Mouse (Mus musculus): ENCODE measurements around the gene 4930523C07Rik. TPM values are rescaled to one million over a fixed set of nuclear protein-coding genes. Genes with fewer than 3 reads are reported as not detected.

4930523C07Rik gene
- polyA plus RNA-seq, 1 experiment from 2014 or later: 19.1 TPM

DNA sequence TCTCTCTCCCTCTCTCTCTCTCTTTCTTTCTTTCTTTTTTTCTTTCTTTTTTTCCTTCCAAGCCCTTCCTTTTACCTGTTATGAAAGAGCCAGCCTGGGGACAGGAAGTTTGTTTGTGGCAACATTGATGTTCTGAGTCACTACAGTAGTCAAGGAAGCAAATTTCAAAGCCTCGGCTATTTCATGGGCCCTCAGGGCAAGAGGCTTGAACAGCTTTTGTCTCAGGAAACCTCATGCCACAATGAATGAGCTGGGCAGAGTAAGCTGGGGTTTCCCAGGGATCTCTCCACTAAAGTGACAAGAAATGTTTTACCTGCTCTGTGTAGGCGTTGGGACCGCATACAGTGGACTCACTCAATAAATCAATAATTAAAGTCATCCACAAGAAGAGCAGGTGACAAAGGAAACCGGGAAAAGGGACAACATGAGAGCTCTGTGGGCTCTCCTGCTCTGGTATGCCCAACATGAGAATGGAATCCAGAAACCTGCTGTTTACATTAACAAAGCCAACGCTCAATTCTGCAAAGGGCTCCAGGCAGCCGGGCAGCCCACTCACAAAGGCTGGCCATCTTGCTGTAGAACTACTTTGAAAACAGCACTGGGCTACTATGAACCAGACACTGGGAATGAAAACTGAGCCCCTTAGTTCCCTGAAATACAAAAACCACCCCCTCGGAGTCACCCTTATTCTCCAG lies 4.1 kb upstream of the 4930523C07Rik start:
- H3K4me1 ChIP-seq (ENCODE audit: control insufficient read depth in 2 of 2, insufficient read depth in 2 of 2, low read length in 2 of 2): peaks cover 9 to 11% of the 10 kb centered on the region in 2 experiments
- no peaks in the 10 kb centered on the region for H3K36me3 ChIP-seq (ENCODE audit: control insufficient read depth, insufficient read depth, low read length)
- H3K9me3 ChIP-seq (ENCODE audit: control insufficient read depth, low read length): no peaks in the 10 kb centered on the region
- H3K4me2 ChIP-seq (ENCODE audit: low read length): no peak overlapping the region
- no peak overlapping the region for H3K27ac ChIP-seq (replicated peaks in 1 of 2; ENCODE audit: control insufficient read depth in 1 of 2, insufficient read depth in 1 of 2, low read depth in 2 of 2, low read length in 2 of 2)
- no peak overlapping the region for H3K4me3 ChIP-seq (ENCODE audit: control insufficient read depth in 1 of 2, insufficient read depth in 1 of 2, low read depth in 1 of 2, low read length in 2 of 2)
- WGBS: 75% methylated on average over 7 of the region's 7 CpGs
- H3K9ac ChIP-seq (ENCODE audit: low read length): no peak overlapping the region
- H3K27me3 ChIP-seq (ENCODE audit: control insufficient read depth, insufficient read depth, low read length): no peaks in the 10 kb centered on the region
- no peak for ATAC-seq (ENCODE audit: insufficient number of reproducible peaks, insufficient read depth, low FRiP score, low read depth)

DNA sequence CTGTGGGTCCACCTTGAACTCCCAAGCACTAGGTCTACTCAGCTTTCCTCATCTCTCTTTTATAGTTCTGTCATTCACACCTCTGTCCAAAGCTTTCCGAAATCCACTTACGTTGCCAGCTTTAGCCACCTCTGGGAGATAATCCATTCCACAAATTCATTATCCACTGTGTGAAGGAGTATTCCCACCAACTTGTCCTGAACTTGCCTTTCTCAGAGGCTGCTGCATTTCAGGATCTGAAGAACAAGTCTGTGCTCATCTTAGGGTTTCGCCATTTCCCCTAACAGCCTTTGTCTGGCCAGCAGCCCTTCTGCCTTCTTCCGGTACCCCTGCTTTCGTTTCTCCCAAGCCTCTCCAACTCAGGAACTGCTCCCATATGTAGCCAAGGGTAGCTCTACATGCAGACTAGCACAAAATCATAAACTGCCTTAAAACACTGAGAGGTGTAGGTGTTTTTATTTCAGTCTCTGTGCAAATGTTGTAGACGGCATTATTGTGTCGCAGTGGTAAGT lies 2.9 kb upstream of the 4930523C07Rik start:
- H3K4me3 ChIP-seq (ENCODE audit: control insufficient read depth in 1 of 2, insufficient read depth in 1 of 2, low read depth in 1 of 2, low read length in 2 of 2): no peak overlapping the region
- H3K27ac ChIP-seq (replicated peaks in 1 of 2; ENCODE audit: control insufficient read depth in 1 of 2, insufficient read depth in 1 of 2, low read depth in 2 of 2, low read length in 2 of 2): no peak overlapping the region
- H3K9me3 ChIP-seq (ENCODE audit: control insufficient read depth, low read length): no peaks in the 10 kb centered on the region
- no peaks in the 10 kb centered on the region for H3K36me3 ChIP-seq (ENCODE audit: control insufficient read depth, insufficient read depth, low read length)
- WGBS: 86% methylated on average over 7 of the region's 7 CpGs
- H3K9ac ChIP-seq (ENCODE audit: low read length): no peak overlapping the region
- no peak for ATAC-seq (ENCODE audit: insufficient number of reproducible peaks, insufficient read depth, low FRiP score, low read depth)
- H3K27me3 ChIP-seq (ENCODE audit: control insufficient read depth, insufficient read depth, low read length): no peaks in the 10 kb centered on the region
- H3K4me2 ChIP-seq (ENCODE audit: low read length): no peak overlapping the region
- peaks cover 9 to 18% of the 10 kb centered on the region in 2 experiments for H3K4me1 ChIP-seq (ENCODE audit: control insufficient read depth in 2 of 2, insufficient read depth in 2 of 2, low read length in 2 of 2)

DNA sequence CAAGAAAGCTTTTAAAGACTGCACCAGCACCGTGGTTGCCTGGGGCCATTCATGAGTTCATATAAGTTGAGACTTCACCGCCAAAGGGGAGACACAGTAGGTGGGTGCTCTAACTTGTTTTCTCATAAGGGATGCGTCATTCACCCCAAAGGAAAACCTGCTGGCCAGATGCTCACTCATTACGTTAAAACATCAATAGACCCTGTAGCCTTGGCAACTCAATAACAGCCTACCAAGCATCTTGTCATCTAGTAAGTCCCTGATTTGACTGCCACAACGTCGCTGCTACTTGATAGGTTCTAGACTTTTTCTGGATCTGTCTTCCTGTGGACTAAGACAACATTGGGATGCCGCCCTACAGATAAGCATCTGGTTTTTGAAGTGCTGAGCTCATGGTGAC lies 1.8 kb upstream of the 4930523C07Rik start:
- Histone ChIP-seq H3K27me3 (ENCODE audit: control insufficient read depth, insufficient read depth, low read length) (no peaks in the 10 kb centered on the region), H3K4me1 (ENCODE audit: control insufficient read depth in 2 of 2, insufficient read depth in 2 of 2, low read length in 2 of 2) (peaks cover 7 to 15% of the 10 kb centered on the region in 2 experiments), H3K4me2 (ENCODE audit: low read length) (no peak overlapping the region), H3K9ac (ENCODE audit: low read length) (no peak overlapping the region), H3K4me3 (ENCODE audit: control insufficient read depth in 1 of 2, insufficient read depth in 1 of 2, low read depth in 1 of 2, low read length in 2 of 2) (no peak overlapping the region), H3K9me3 (ENCODE audit: control insufficient read depth, low read length) (no peaks in the 10 kb centered on the region), H3K36me3 (ENCODE audit: control insufficient read depth, insufficient read depth, low read length) (no peaks in the 10 kb centered on the region), H3K27ac (replicated peaks in 1 of 2; ENCODE audit: control insufficient read depth in 1 of 2, insufficient read depth in 1 of 2, low read depth in 2 of 2, low read length in 2 of 2) (no peak overlapping the region)
- WGBS: 81% methylated on average over 7 of the region's 7 CpGs
- no peak for ATAC-seq (ENCODE audit: insufficient number of reproducible peaks, insufficient read depth, low FRiP score, low read depth)

- Histone ChIP-seq H3K36me3 (ENCODE audit: control insufficient read depth, insufficient read depth, low read length) (no peaks in the 10 kb centered on the region), H3K27me3 (ENCODE audit: control insufficient read depth, insufficient read depth, low read length) (no peaks in the 10 kb centered on the region), H3K9me3 (ENCODE audit: control insufficient read depth, low read length) (no peaks in the 10 kb centered on the region), H3K4me2 (ENCODE audit: low read length) (peak overlapping the region; percentile 79), H3K9ac (ENCODE audit: low read length) (peak overlapping the region; percentile 76; the same call in 1 of the 2 replicates), H3K27ac (replicated peaks in 1 of 2; ENCODE audit: control insufficient read depth in 1 of 2, insufficient read depth in 1 of 2, low read depth in 2 of 2, low read length in 2 of 2) (no peak overlapping the region), H3K4me1 (ENCODE audit: control insufficient read depth in 2 of 2, insufficient read depth in 2 of 2, low read length in 2 of 2) (peaks cover 7 to 18% of the 10 kb centered on the region in 2 experiments), H3K4me3 (ENCODE audit: control insufficient read depth in 1 of 2, insufficient read depth in 1 of 2, low read depth in 1 of 2, low read length in 2 of 2) (peak overlapping the region in 1 of 2 experiments; percentile 60; a peak in 1 of 4 replicates)
- 75% methylated on average over 13 of the region's 13 CpGs for WGBS
- ATAC-seq (ENCODE audit: insufficient number of reproducible peaks, insufficient read depth, low FRiP score, low read depth): no peak
Observed at GRCm38 (mm10) chr1:160043271-160043975, 759 bp upstream of the 4930523C07Rik start.

DNA sequence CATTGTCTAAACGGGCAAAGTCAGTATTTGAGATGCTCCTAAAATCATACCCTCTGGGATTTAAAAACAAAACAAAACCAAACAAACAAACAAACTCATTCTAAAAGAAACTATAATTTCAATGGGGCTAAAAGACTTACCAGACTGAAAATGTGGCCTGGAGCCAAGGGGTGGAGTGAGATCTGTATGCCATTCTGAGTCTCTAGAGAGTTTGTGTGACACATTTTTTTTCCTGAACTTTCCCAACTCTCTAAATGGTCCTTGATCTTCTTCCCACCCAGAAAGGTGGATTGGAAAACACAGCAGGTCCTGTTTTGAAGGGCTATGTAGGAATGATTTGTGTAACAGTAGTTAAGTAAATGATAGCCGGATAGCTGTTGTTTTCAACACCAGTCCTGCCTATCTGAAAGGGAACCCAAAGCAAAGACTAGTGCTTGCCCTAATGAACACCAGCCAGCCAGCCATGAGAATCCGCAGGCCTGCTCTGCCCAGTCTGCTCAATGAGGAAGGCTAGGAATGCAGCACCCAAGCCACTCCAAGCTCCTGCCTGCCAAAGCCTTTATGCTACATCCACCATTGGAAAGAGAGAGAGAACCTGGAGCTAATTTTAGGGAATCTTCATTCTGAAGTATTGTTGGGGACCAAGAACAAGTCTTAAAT lies 1.0 kb downstream of the 4930523C07Rik start:
- peak overlapping the region; percentile 79 for H3K4me2 ChIP-seq (ENCODE audit: low read length)
- H3K4me3 ChIP-seq (ENCODE audit: control insufficient read depth in 1 of 2, insufficient read depth in 1 of 2, low read depth in 1 of 2, low read length in 2 of 2): peak overlapping the region; percentile 60 to 77
- peaks cover 17 to 33% of the 10 kb centered on the region in 2 experiments for H3K4me1 ChIP-seq (ENCODE audit: control insufficient read depth in 2 of 2, insufficient read depth in 2 of 2, low read length in 2 of 2)
- H3K9ac ChIP-seq (ENCODE audit: low read length): peak overlapping the region; percentile 76
- peak overlapping the region; percentile 1 to 64; a peak in 1 of 4 replicates for H3K27ac ChIP-seq (replicated peaks in 1 of 2; ENCODE audit: control insufficient read depth in 1 of 2, insufficient read depth in 1 of 2, low read depth in 2 of 2, low read length in 2 of 2)
- 36% methylated on average over 3 of the region's 3 CpGs for WGBS
- no peaks in the 10 kb centered on the region for H3K9me3 ChIP-seq (ENCODE audit: control insufficient read depth, low read length)
- no peaks in the 10 kb centered on the region for H3K36me3 ChIP-seq (ENCODE audit: control insufficient read depth, insufficient read depth, low read length)
- ATAC-seq (ENCODE audit: insufficient number of reproducible peaks, insufficient read depth, low FRiP score, low read depth): no peak
- H3K27me3 ChIP-seq (ENCODE audit: control insufficient read depth, insufficient read depth, low read length): no peaks in the 10 kb centered on the region

DNA sequence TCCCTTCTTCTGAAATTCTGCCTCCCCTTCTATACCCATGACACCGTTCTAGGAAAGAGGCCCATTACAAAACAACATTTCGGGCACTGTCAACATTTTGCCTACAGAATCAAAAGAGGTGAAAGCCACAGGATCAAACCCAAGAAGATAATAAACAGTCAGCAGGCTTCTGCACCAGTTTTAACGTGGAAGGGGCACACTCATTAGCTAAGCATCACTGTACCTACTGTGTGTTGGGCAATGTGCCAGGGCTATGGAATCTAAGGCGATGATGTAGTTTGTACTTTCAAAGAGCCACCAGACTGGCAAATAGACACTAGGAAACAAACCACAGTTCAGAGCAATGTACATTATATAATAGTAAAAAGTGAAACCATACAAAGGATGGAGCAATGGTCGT lies 1.8 kb downstream of the 4930523C07Rik start:
- no peak overlapping the region for H3K27ac ChIP-seq (replicated peaks in 1 of 2; ENCODE audit: control insufficient read depth in 1 of 2, insufficient read depth in 1 of 2, low read depth in 2 of 2, low read length in 2 of 2)
- peaks cover 19 to 38% of the 10 kb centered on the region in 2 experiments for H3K4me1 ChIP-seq (ENCODE audit: control insufficient read depth in 2 of 2, insufficient read depth in 2 of 2, low read length in 2 of 2)
- no peaks in the 10 kb centered on the region for H3K27me3 ChIP-seq (ENCODE audit: control insufficient read depth, insufficient read depth, low read length)
- H3K4me3 ChIP-seq (ENCODE audit: control insufficient read depth in 1 of 2, insufficient read depth in 1 of 2, low read depth in 1 of 2, low read length in 2 of 2): no peak overlapping the region
- H3K9ac ChIP-seq (ENCODE audit: low read length): no peak overlapping the region
- H3K36me3 ChIP-seq (ENCODE audit: control insufficient read depth, insufficient read depth, low read length): no peaks in the 10 kb centered on the region
- H3K4me2 ChIP-seq (ENCODE audit: low read length): no peak overlapping the region; the same call in 1 of the 2 replicates
- ATAC-seq (ENCODE audit: insufficient number of reproducible peaks, insufficient read depth, low FRiP score, low read depth): no peak
- H3K9me3 ChIP-seq (ENCODE audit: control insufficient read depth, low read length): no peaks in the 10 kb centered on the region
- WGBS: 77% methylated on average over 5 of the region's 5 CpGs

GRCm38 (mm10) chr1:160046786-160047185 lies 2.6 kb downstream of the 4930523C07Rik start:
- ATAC-seq (ENCODE audit: insufficient number of reproducible peaks, insufficient read depth, low FRiP score, low read depth): no peak
- Histone ChIP-seq H3K27me3 (ENCODE audit: control insufficient read depth, insufficient read depth, low read length) (no peaks in the 10 kb centered on the region), H3K9me3 (ENCODE audit: control insufficient read depth, low read length) (no peaks in the 10 kb centered on the region), H3K36me3 (ENCODE audit: control insufficient read depth, insufficient read depth, low read length) (no peaks in the 10 kb centered on the region), H3K9ac (ENCODE audit: low read length) (no peak overlapping the region), H3K4me1 (ENCODE audit: control insufficient read depth in 2 of 2, insufficient read depth in 2 of 2, low read length in 2 of 2) (peaks cover 19 to 39% of the 10 kb centered on the region in 2 experiments), H3K27ac (replicated peaks in 1 of 2; ENCODE audit: control insufficient read depth in 1 of 2, insufficient read depth in 1 of 2, low read depth in 2 of 2, low read length in 2 of 2) (no peak overlapping the region), H3K4me3 (ENCODE audit: control insufficient read depth in 1 of 2, insufficient read depth in 1 of 2, low read depth in 1 of 2, low read length in 2 of 2) (no peak overlapping the region), H3K4me2 (ENCODE audit: low read length) (no peak overlapping the region)
- 68% methylated on average over 4 of the region's 4 CpGs for WGBS
